Mouse (Mus musculus): ENCODE measurements around the gene Mink1.

DNA sequence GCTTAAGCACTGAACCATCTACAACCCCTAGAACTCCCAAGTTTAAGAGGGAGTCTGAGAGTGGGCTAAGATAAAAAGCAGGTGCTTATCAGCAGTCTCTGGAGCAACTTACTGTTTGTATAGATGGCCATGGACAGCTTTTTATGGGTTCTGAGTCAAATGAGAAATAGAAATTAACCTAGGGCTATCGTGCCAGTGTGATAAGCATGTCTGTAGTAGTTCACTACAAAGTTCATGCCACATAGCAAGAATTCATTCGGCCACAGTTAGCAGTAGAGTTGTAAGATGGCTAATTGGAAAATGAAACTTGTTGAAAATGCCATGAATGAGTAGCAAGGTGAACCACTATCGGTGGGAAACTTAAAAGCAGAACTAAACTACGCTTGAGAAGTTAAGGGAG is 85.8 kb downstream of the Mink1 start:
- no peak for TF ChIP-seq CTCF (IDR thresholded peaks at IDR 0.05; ENCODE audit: borderline replicate concordance, control insufficient read depth, extremely low read depth, insufficient read depth, low read length, poor library complexity)
- TF ChIP-seq POLR2A (IDR thresholded peaks at IDR 0.05; ENCODE audit: control insufficient read depth, extremely low read depth, insufficient read depth, low read length, poor library complexity): no peak

Measured in thymus, adult 2 months (tissue).